Mouse (Mus musculus): ENCODE data around the gene Mnd1. TPM values are rescaled to one million over a fixed set of nuclear protein-coding genes. Genes with fewer than 3 reads are reported as not detected.

Mnd1 gene
- total RNA-seq, 2 experiments from 2014 or later = 2.7 to 2.9 TPM

GRCm38 (mm10) chr3:84165391-84165790, 9.8 kb upstream of the Mnd1 start:
- DNase-seq (ENCODE audit: low spot score in 2 of 2) = no peak

- DNase-seq (ENCODE audit: low spot score in 2 of 2) = no peak
These were observed 2.2 kb upstream of the Mnd1 start for GRCm38 (mm10) chr3:84157559-84158350.

GRCm38 (mm10) chr3:84157011-84157410, 1.4 kb upstream of the Mnd1 start:
- DNase-seq (ENCODE audit: low spot score in 2 of 2) = no peak

GRCm38 (mm10) chr3:84156105-84156504, 519 bp upstream of the Mnd1 start:
- no peak for DNase-seq (ENCODE audit: low spot score in 2 of 2)

- DNase-seq (ENCODE audit: low spot score in 2 of 2) = no peak
These were observed 440 bp downstream of the Mnd1 start for GRCm38 (mm10) chr3:84155146-84155545.

- no peak for DNase-seq (ENCODE audit: low spot score in 2 of 2)
These were observed 855 bp downstream of the Mnd1 start for GRCm38 (mm10) chr3:84154721-84155141.

- DNase-seq (ENCODE audit: low spot score in 2 of 2) = no peak
These were observed 5.8 kb downstream of the Mnd1 start for GRCm38 (mm10) chr3:84149831-84150230.

GRCm38 (mm10) chr3:84140947-84141346, 14.6 kb downstream of the Mnd1 start:
- DNase-seq (ENCODE audit: low spot score in 2 of 2) = no peak

GRCm38 (mm10) chr3:84136509-84136908, 19.1 kb downstream of the Mnd1 start:
- no peak for DNase-seq (ENCODE audit: low spot score in 2 of 2)

- no peak for DNase-seq (ENCODE audit: low spot score in 2 of 2)
These were observed 19.7 kb downstream of the Mnd1 start for GRCm38 (mm10) chr3:84135933-84136332.

GRCm38 (mm10) chr3:84135387-84135786, 20.2 kb downstream of the Mnd1 start:
- DNase-seq (ENCODE audit: low spot score in 2 of 2) = no peak

- DNase-seq (ENCODE audit: low spot score in 2 of 2) = no peak
These were observed 24.2 kb downstream of the Mnd1 start for GRCm38 (mm10) chr3:84131369-84131768.

- DNase-seq (ENCODE audit: low spot score in 2 of 2) = no peak
These were observed 24.8 kb downstream of the Mnd1 start for GRCm38 (mm10) chr3:84130776-84131175.

- DNase-seq (ENCODE audit: low spot score in 2 of 2) = no peak
These were observed 26.4 kb downstream of the Mnd1 start for GRCm38 (mm10) chr3:84128871-84129870.

- DNase-seq (ENCODE audit: low spot score in 2 of 2) = no peak
These were observed 28.2 kb downstream of the Mnd1 start for GRCm38 (mm10) chr3:84127431-84127830.

- DNase-seq (ENCODE audit: low spot score in 2 of 2) = no peak
These were observed 28.9 kb downstream of the Mnd1 start for GRCm38 (mm10) chr3:84126721-84127120.

GRCm38 (mm10) chr3:84125704-84126289, 29.8 kb downstream of the Mnd1 start:
- no peak for DNase-seq (ENCODE audit: low spot score in 2 of 2)

GRCm38 (mm10) chr3:84123461-84123860, 32.1 kb downstream of the Mnd1 start:
- no peak for DNase-seq (ENCODE audit: low spot score in 2 of 2)

GRCm38 (mm10) chr3:84118718-84119117, 36.9 kb downstream of the Mnd1 start:
- no peak for DNase-seq (ENCODE audit: low spot score in 2 of 2)

- no peak for DNase-seq (ENCODE audit: low spot score in 2 of 2)
These were observed 37.4 kb downstream of the Mnd1 start for GRCm38 (mm10) chr3:84118178-84118577.

GRCm38 (mm10) chr3:84108614-84109013, 47.0 kb downstream of the Mnd1 start:
- DNase-seq (ENCODE audit: low spot score in 2 of 2) = no peak

GRCm38 (mm10) chr3:84106106-84106505, 49.5 kb downstream of the Mnd1 start:
- DNase-seq (ENCODE audit: low spot score in 2 of 2) = no peak
